Mouse (Mus musculus): ENCODE data around the gene Lrrc61. TPM values are rescaled to one million over a fixed set of nuclear protein-coding genes. Genes with fewer than 3 reads are reported as not detected.

The Lrrc61 gene
- 4.6 TPM for polyA plus RNA-seq (2014; fragmentation: Illumina TruSeq; extraction: RNeasy Lipid Tissue Mini Kit (QIAGEN cat#74804))

GRCm38 (mm10) chr6:48554280-48555103 is at the start of gene Lrrc61:
Gene Lrrc61, plus strand, starts transcription at chr6:48554796.

GRCm38 (mm10) chr6:48537105-48537954 is 17.3 kb upstream of the Lrrc61 start, which contains the start of gene Atp6v0e2:
Gene Atp6v0e2, plus strand, starts transcription at chr6:48537615.

GRCm38 (mm10) chr6:48572572-48573061 is 18.0 kb downstream of the Lrrc61 start, which contains the start of gene Rarres2:
Gene Rarres2, minus strand, starts transcription at chr6:48572789.

GRCm38 (mm10) chr6:48589194-48589750 is 34.7 kb downstream of the Lrrc61 start, which contains the start of gene Gm45021:
Gene Gm45021, plus strand, starts transcription at chr6:48589610.

GRCm38 (mm10) chr6:48593158-48594042 is 38.8 kb downstream of the Lrrc61 start, which contains the start of the genes Repin1 and Gm44965:
Gene Repin1, plus strand, starts transcription at chr6:48593883.
Gene Gm44965, plus strand, starts transcription at chr6:48593941.

GRCm38 (mm10) chr6:48601271-48602079 is 46.9 kb downstream of the Lrrc61 start, which contains the start of gene Zfp775:
Gene Zfp775, plus strand, starts transcription at chr6:48602063.

Other genes with a start within 250 kb of the Lrrc61 start
- 7.1 TPM for gene Krba1, start 159.2 kb upstream of the Lrrc61 start, polyA plus RNA-seq (2014; fragmentation: Illumina TruSeq; extraction: RNeasy Lipid Tissue Mini Kit (QIAGEN cat#74804))
- 14.8 TPM for gene Zfp467, start 109.0 kb upstream of the Lrrc61 start, polyA plus RNA-seq (2014; fragmentation: Illumina TruSeq; extraction: RNeasy Lipid Tissue Mini Kit (QIAGEN cat#74804))
- gene Sspo, start 106.6 kb upstream of the Lrrc61 start, polyA plus RNA-seq (2014; fragmentation: Illumina TruSeq; extraction: RNeasy Lipid Tissue Mini Kit (QIAGEN cat#74804)), result not detected
- gene Atp6v0e2, start 17.2 kb upstream of the Lrrc61 start, polyA plus RNA-seq (2014; fragmentation: Illumina TruSeq; extraction: RNeasy Lipid Tissue Mini Kit (QIAGEN cat#74804)), result 53.1 TPM
- 9.9 TPM for gene Rarres2, start 18.0 kb downstream of the Lrrc61 start, polyA plus RNA-seq (2014; fragmentation: Illumina TruSeq; extraction: RNeasy Lipid Tissue Mini Kit (QIAGEN cat#74804))
- not detected for gene Gm45021, start 34.8 kb downstream of the Lrrc61 start, polyA plus RNA-seq (2014; fragmentation: Illumina TruSeq; extraction: RNeasy Lipid Tissue Mini Kit (QIAGEN cat#74804))
- gene Repin1, start 39.1 kb downstream of the Lrrc61 start, polyA plus RNA-seq (2014; fragmentation: Illumina TruSeq; extraction: RNeasy Lipid Tissue Mini Kit (QIAGEN cat#74804)), result 17.6 TPM
- not detected for gene Gm44965, start 39.1 kb downstream of the Lrrc61 start, polyA plus RNA-seq (2014; fragmentation: Illumina TruSeq; extraction: RNeasy Lipid Tissue Mini Kit (QIAGEN cat#74804))
- 0.46 TPM for gene Zfp775, start 47.3 kb downstream of the Lrrc61 start, polyA plus RNA-seq (2014; fragmentation: Illumina TruSeq; extraction: RNeasy Lipid Tissue Mini Kit (QIAGEN cat#74804))
- gene AI854703, start 72.0 kb downstream of the Lrrc61 start, polyA plus RNA-seq (2014; fragmentation: Illumina TruSeq; extraction: RNeasy Lipid Tissue Mini Kit (QIAGEN cat#74804)), result 0.86 TPM
- gene Gimap8, start 92.4 kb downstream of the Lrrc61 start, polyA plus RNA-seq (2014; fragmentation: Illumina TruSeq; extraction: RNeasy Lipid Tissue Mini Kit (QIAGEN cat#74804)), result 10.5 TPM
- gene Gimap9, start 121.3 kb downstream of the Lrrc61 start, polyA plus RNA-seq (2014; fragmentation: Illumina TruSeq; extraction: RNeasy Lipid Tissue Mini Kit (QIAGEN cat#74804)), result 23.7 TPM
- gene Gimap4, start 129.8 kb downstream of the Lrrc61 start, polyA plus RNA-seq (2014; fragmentation: Illumina TruSeq; extraction: RNeasy Lipid Tissue Mini Kit (QIAGEN cat#74804)), result 67.1 TPM
- gene Gimap6, start 153.4 kb downstream of the Lrrc61 start, polyA plus RNA-seq (2014; fragmentation: Illumina TruSeq; extraction: RNeasy Lipid Tissue Mini Kit (QIAGEN cat#74804)), result 42.7 TPM
- not detected for gene Gm28053, start 163.8 kb downstream of the Lrrc61 start, polyA plus RNA-seq (2014; fragmentation: Illumina TruSeq; extraction: RNeasy Lipid Tissue Mini Kit (QIAGEN cat#74804))
- 0.63 TPM for gene Gimap7, start 163.8 kb downstream of the Lrrc61 start, polyA plus RNA-seq (2014; fragmentation: Illumina TruSeq; extraction: RNeasy Lipid Tissue Mini Kit (QIAGEN cat#74804))
- 0.83 TPM for gene Gimap1, start 184.3 kb downstream of the Lrrc61 start, polyA plus RNA-seq (2014; fragmentation: Illumina TruSeq; extraction: RNeasy Lipid Tissue Mini Kit (QIAGEN cat#74804))
- 4.7 TPM for gene Gimap5, start 191.4 kb downstream of the Lrrc61 start, polyA plus RNA-seq (2014; fragmentation: Illumina TruSeq; extraction: RNeasy Lipid Tissue Mini Kit (QIAGEN cat#74804))
- 2.7 TPM for gene Gimap3, start 216.1 kb downstream of the Lrrc61 start, polyA plus RNA-seq (2014; fragmentation: Illumina TruSeq; extraction: RNeasy Lipid Tissue Mini Kit (QIAGEN cat#74804))